Mouse (Mus musculus): ENCODE results near the gene Tulp3. TPM values are rescaled to one million over a fixed set of nuclear protein-coding genes. Genes with fewer than 3 reads are reported as not detected.

The Tulp3 gene
- total and polyA plus RNA-seq, 3 experiments = 5.3 to 19.2 TPM; not detected in 1

DNA sequence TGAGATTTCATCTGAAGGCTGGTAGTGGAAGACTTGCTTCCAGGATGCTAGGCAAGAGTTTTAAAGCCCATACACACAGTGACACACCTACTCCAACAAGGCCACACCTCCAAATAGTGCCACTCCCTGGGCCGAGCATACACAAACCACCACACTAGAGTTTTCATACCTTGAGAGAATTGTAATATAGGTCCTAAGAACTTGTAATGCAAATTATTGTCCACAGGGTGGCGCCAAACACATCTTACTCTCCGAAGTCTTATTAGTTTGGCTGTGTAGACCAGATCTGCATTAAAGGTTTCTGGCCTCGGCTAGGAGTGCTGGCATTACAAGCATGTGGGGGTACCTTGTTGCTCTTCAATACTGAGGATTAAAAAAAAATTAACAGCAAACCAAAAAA is 37.3 kb downstream of the Tulp3 start:
- no peaks in the 10 kb centered on the region for H3K36me3 ChIP-seq (ENCODE audit: control insufficient read depth in 1 of 2, insufficient read depth in 2 of 2, low read length in 2 of 2)
- TF ChIP-seq RAD21 (IDR thresholded peaks at IDR 0.05; ENCODE audit: low read depth, low read length) (peak; percentile 75), SMC3 (IDR thresholded peaks at IDR 0.05; ENCODE audit: low read depth, low read length) (peak; percentile 92), MYB (IDR thresholded peaks at IDR 0.05; ENCODE audit: low read depth, low read length) (no peak), HCFC1 (IDR thresholded peaks at IDR 0.05; ENCODE audit: low read depth, low read length) (0 out of 2 replicates have a peak, but pooled peaks have one; percentile 22), ZC3H11A (IDR thresholded peaks at IDR 0.05; ENCODE audit: low read depth, low read length) (peak; percentile 76), E2F4 (IDR thresholded peaks at IDR 0.05; ENCODE audit: borderline replicate concordance, low read depth, low read length) (no peak), ZKSCAN1 (IDR thresholded peaks at IDR 0.05; ENCODE audit: low read depth, low read length) (no peak), USF2 (IDR thresholded peaks at IDR 0.05; ENCODE audit: borderline replicate concordance in 1 of 2, insufficient read depth in 1 of 2, low read depth in 1 of 2, low read length in 2 of 2) (no peak), CTCF (IDR thresholded peaks at IDR 0.05 in 2 of 3, conservative IDR thresholded peaks at IDR 0.05 in 1 of 3; ENCODE audit: control insufficient read depth in 1 of 3, insufficient read depth in 1 of 3, low read depth in 2 of 3, low read length in 3 of 3, poor library complexity in 1 of 3, severe bottlenecking in 1 of 3) (peak; percentile 43 to 82 (median 57))
- no peak overlapping the region for H3K9ac ChIP-seq (ENCODE audit: control insufficient read depth, low read depth, low read length, poor library complexity, severe bottlenecking)
- H3K27me3 ChIP-seq (ENCODE audit: control insufficient read depth in 1 of 2, insufficient read depth in 2 of 2, low read length in 2 of 2) = no peaks in the 10 kb centered on the region
- H3K4me3 ChIP-seq (ENCODE audit: control insufficient read depth in 1 of 2, insufficient read depth in 1 of 2, low read depth in 2 of 2, low read length in 2 of 2) = no peak overlapping the region
- no peaks in the 10 kb centered on the region for H3K4me1 ChIP-seq (ENCODE audit: control insufficient read depth in 1 of 2, insufficient read depth in 2 of 2, low read length in 2 of 2)
- DNase-seq (ENCODE audit: low read depth, low spot score) = peak; percentile 86
- no peaks in the 10 kb centered on the region for H3K79me2 ChIP-seq (ENCODE audit: control insufficient read depth, insufficient read depth, low read length, poor library complexity)
- H3K27ac ChIP-seq (ENCODE audit: control insufficient read depth, low read depth, low read length) = no peak overlapping the region
- no peaks in the 10 kb centered on the region for H3K9me3 ChIP-seq (replicated peaks; ENCODE audit: insufficient read depth, low read length)

DNA sequence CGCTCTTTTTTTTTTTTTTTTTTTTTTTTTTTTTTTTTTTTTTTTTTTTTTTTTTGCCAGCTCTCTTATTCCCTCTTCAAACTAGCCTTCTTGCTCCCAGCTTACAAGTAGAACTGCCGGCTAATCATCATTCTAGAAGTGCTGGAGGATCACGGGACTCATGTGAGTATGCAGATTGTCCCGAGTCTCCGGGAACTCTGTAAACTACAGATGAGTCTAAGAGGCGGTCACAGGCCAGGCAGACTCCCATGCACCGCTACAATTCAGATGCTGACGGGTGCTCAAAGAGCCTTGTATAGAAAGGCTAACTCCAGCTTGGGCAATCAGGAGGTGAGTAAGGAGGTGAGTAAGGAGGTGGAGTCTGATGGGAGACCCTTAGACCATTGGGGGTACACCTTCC is 40.1 kb downstream of the Tulp3 start:
- no peak overlapping the region for H3K4me3 ChIP-seq (ENCODE audit: control insufficient read depth in 1 of 2, insufficient read depth in 1 of 2, low read depth in 2 of 2, low read length in 2 of 2)
- no peak overlapping the region for H3K9ac ChIP-seq (ENCODE audit: control insufficient read depth, low read depth, low read length, poor library complexity, severe bottlenecking)
- no peaks in the 10 kb centered on the region for H3K4me1 ChIP-seq (ENCODE audit: control insufficient read depth in 1 of 2, insufficient read depth in 2 of 2, low read length in 2 of 2)
- TF ChIP-seq MAFK (IDR thresholded peaks at IDR 0.05; ENCODE audit: borderline replicate concordance, low read depth, low read length) (no peak), JUND (IDR thresholded peaks at IDR 0.05; ENCODE audit: low read depth, low read length) (no peak), MYC (IDR thresholded peaks at IDR 0.05; ENCODE audit: low read depth, low read length) (no peak), BHLHE40 (IDR thresholded peaks at IDR 0.05; ENCODE audit: borderline replicate concordance, low read depth, low read length) (no peak), UBTF (IDR thresholded peaks at IDR 0.05; ENCODE audit: borderline replicate concordance, insufficient read depth, low read depth, low read length) (no peak), NRF1 (IDR thresholded peaks at IDR 0.05; ENCODE audit: insufficient read depth, low read depth, low read length, poor library complexity, severe bottlenecking) (no peak), HCFC1 (IDR thresholded peaks at IDR 0.05; ENCODE audit: low read depth, low read length) (no peak), MEF2A (IDR thresholded peaks at IDR 0.05; ENCODE audit: extremely low read depth, insufficient replicate concordance, low read depth, low read length, poor library complexity, severe bottlenecking) (no peak), CTCF (IDR thresholded peaks at IDR 0.05 in 2 of 3, conservative IDR thresholded peaks at IDR 0.05 in 1 of 3; ENCODE audit: control insufficient read depth in 1 of 3, insufficient read depth in 1 of 3, low read depth in 2 of 3, low read length in 3 of 3, poor library complexity in 1 of 3, severe bottlenecking in 1 of 3) (no peak), MAX (IDR thresholded peaks at IDR 0.05; ENCODE audit: low read length) (no peak), SMC3 (IDR thresholded peaks at IDR 0.05; ENCODE audit: low read depth, low read length) (no peak), POLR2A (IDR thresholded peaks at IDR 0.05; ENCODE audit: control insufficient read depth in 1 of 2, insufficient read depth in 1 of 2, low read depth in 1 of 2, low read length in 2 of 2, poor library complexity in 1 of 2) (no peak), TBP (IDR thresholded peaks at IDR 0.05; ENCODE audit: low read depth, low read length) (no peak), RAD21 (IDR thresholded peaks at IDR 0.05; ENCODE audit: low read depth, low read length) (no peak), EP300 (IDR thresholded peaks at IDR 0.05; ENCODE audit: low read depth in 1 of 2, low read length in 2 of 2) (no peak), CHD1 (IDR thresholded peaks at IDR 0.05; ENCODE audit: low read depth, low read length) (no peak)
- H3K27ac ChIP-seq (ENCODE audit: control insufficient read depth, low read depth, low read length) = no peak overlapping the region
- no peaks in the 10 kb centered on the region for H3K79me2 ChIP-seq (ENCODE audit: control insufficient read depth, insufficient read depth, low read length, poor library complexity)
- no peaks in the 10 kb centered on the region for H3K36me3 ChIP-seq (ENCODE audit: control insufficient read depth in 1 of 2, insufficient read depth in 2 of 2, low read length in 2 of 2)
- no peaks in the 10 kb centered on the region for H3K9me3 ChIP-seq (replicated peaks; ENCODE audit: insufficient read depth, low read length)
- no peaks in the 10 kb centered on the region for H3K27me3 ChIP-seq (ENCODE audit: control insufficient read depth in 1 of 2, insufficient read depth in 2 of 2, low read length in 2 of 2)
- DNase-seq (ENCODE audit: low read depth, low spot score) = no peak

Data from MEL (cell line).